Mouse (Mus musculus) hematopoietic stem cell, adult 5-6 weeks (primary cell): ENCODE results near the gene Polr3a. TPM values are rescaled to one million over a fixed set of nuclear protein-coding genes. Genes with fewer than 3 reads are reported as not detected.
A peak's percentile ranks its signal among the peaks of the same experiment; 100 is the strongest.

Experiments
- ATAC-seq, 2 experiments: fragments of 125-278 bp in 1 of 2; replicated peaks in 1 of 2; 2 replicates each; pipeline ENCODE4 v1.8.0; 2016 to 2017; ENCODE audit warnings: inconsistent platforms in 2 of 2, mild to moderate bottlenecking in 2 of 2, moderate number of reproducible peaks in 2 of 2, low read depth in 1 of 2, moderate TSS enrichment in 1 of 2; ENCODE audit not compliant: low FRiP score in 2 of 2, poor library complexity in 2 of 2, severe bottlenecking in 2 of 2, insufficient read depth in 1 of 2, low TSS enrichment in 1 of 2
- total RNA-seq: library from RNA; stranded (forward); fragments of 172-1452, 232-1000 nt; gene quantifications from 2 replicates; pipeline ENCODE4 v1.2.3, GENCODE M21; 2017

Polr3a gene
- total RNA-seq: 13.4 and 15.5 TPM in 2 replicates

- peak; percentile 77 to 86 for ATAC-seq
Measured at GRCm38 (mm10) chr14:24486773-24487227, at the start of gene Polr3a, which contains the start of gene Rps24. Polr3a (minus strand) TSS chr14:24487058. Rps24 (plus strand) TSS chr14:24487125.

- no peak for ATAC-seq
Measured at GRCm38 (mm10) chr14:24534865-24535545, 48.1 kb upstream of the Polr3a start.

GRCm38 (mm10) chr14:24530228-24530627 lies 43.4 kb upstream of the Polr3a start:
- ATAC-seq: no peak

- no peak for ATAC-seq
Measured at GRCm38 (mm10) chr14:24526440-24526839, 39.6 kb upstream of the Polr3a start.

GRCm38 (mm10) chr14:24525677-24526415 lies 39.0 kb upstream of the Polr3a start:
- ATAC-seq: no peak

GRCm38 (mm10) chr14:24525137-24525536 lies 38.3 kb upstream of the Polr3a start:
- ATAC-seq: no peak

GRCm38 (mm10) chr14:24521597-24521996 lies 34.7 kb upstream of the Polr3a start:
- ATAC-seq: no peak

- no peak for ATAC-seq
Measured at GRCm38 (mm10) chr14:24512527-24513161, 25.8 kb upstream of the Polr3a start.

- no peak for ATAC-seq
Measured at GRCm38 (mm10) chr14:24510679-24511078, 23.8 kb upstream of the Polr3a start.

- ATAC-seq: no peak
Measured at GRCm38 (mm10) chr14:24510218-24510617, 23.4 kb upstream of the Polr3a start.

GRCm38 (mm10) chr14:24509557-24509956 lies 22.7 kb upstream of the Polr3a start:
- ATAC-seq: no peak

- no peak for ATAC-seq
Measured at GRCm38 (mm10) chr14:24508070-24508773, 21.4 kb upstream of the Polr3a start.

- no peak for ATAC-seq
Measured at GRCm38 (mm10) chr14:24507452-24508069, 20.7 kb upstream of the Polr3a start.

- ATAC-seq: no peak
Measured at GRCm38 (mm10) chr14:24501256-24501655, 14.4 kb upstream of the Polr3a start.

- 0 out of 4 replicates have a peak, but pooled peaks of 1 of the 2 experiments have one; percentile 19 for ATAC-seq
Measured at GRCm38 (mm10) chr14:24500845-24501186, 14.0 kb upstream of the Polr3a start.

- peak; percentile 69 to 70 for ATAC-seq
Measured at GRCm38 (mm10) chr14:24500091-24500844, 13.4 kb upstream of the Polr3a start.

- no peak for ATAC-seq
Measured at GRCm38 (mm10) chr14:24499478-24499877, 12.6 kb upstream of the Polr3a start.
